Mouse (Mus musculus): ENCODE data around the gene Rfng.

DNA sequence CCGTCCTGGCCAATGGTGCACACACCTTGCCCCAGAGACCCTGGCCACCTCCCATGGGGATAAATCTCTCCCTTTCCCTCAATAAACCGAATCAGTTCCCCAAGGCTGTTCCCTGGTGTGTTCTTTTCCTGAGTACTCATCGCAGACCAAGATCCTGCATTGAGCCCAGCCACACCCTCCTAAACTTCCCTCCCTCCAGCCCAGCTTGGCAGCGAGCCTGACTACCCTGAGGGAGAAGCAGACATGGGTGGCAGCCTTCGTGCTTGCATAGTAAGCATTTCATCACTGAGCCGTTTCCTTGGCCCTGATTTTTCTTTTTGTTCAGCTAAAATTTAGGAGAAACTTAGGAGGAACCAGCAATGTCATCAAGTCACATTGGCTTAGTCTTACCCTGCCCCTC is 50.5 kb downstream of the Rfng start:
- TF ChIP-seq POLR2A (IDR thresholded peaks at IDR 0.05; ENCODE audit: extremely low read depth, insufficient read depth, low read length) (no peak), CTCF (IDR thresholded peaks at IDR 0.05; ENCODE audit: low read depth, low read length) (no peak)

Data from liver, adult 2 months (tissue).